Mouse (Mus musculus): ENCODE data around the gene Prdm16.

DNA sequence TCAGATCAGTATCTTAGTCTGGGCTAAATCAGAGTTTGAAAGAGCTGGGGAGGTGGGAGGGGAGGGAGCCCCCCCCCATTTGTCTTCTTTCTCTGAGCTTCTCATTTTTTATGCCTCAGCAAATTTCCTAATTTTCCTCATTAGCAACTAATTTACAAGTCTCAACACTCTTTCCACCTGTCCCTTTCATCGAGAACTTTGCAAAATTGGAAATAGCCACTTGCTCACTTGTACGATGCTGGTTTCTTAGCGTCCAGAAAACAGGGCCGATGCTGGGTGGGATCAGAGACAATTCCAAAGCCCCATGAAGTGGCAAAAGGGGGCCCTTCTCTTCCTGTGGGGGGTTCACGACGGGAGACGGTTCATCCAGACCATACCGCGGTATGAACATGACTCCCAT, 91.4 kb downstream of the Prdm16 start:
- no peak for TF ChIP-seq ZC3H11A (IDR thresholded peaks at IDR 0.05; ENCODE audit: borderline replicate concordance, low read depth, low read length)
- no peak for TF ChIP-seq HCFC1 (IDR thresholded peaks at IDR 0.05; ENCODE audit: borderline replicate concordance, insufficient read depth, low read length)
- no peak for TF ChIP-seq ZNF384 (IDR thresholded peaks at IDR 0.05; ENCODE audit: low read depth, low read length)
